15 mouse cellular contexts compared by ENCODE assay signal in genomic region chr17:88194693-88195092, GRCm38 (mm10).
"Had no signal": no experiment of that assay in that cellular context is flagged by ENCODE, and none has a peak within 500 bp of the region (broad histone marks: within the 10 kb centered on the region; RNA-seq: fewer than 3 reads in every experiment).

No protein-coding gene starts in this region.

- H3K4me1 ChIP-seq: lung, embryonic 15.5 days; megakaryocyte, embryonic 14.5 days; midbrain, embryonic 13.5 days; midbrain, embryonic 15.5 days had no signal

- H3K4me2 ChIP-seq: lung, embryonic 15.5 days; midbrain, embryonic 11.5 days; midbrain, embryonic 13.5 days; midbrain, embryonic 15.5 days; neural tube, embryonic 13.5 days; neural tube, embryonic 15.5 days had no signal

- H3K9me3 ChIP-seq: lung, embryonic 15.5 days; megakaryocyte, embryonic 14.5 days; midbrain, embryonic 13.5 days; midbrain, embryonic 15.5 days; neural tube, embryonic 13.5 days; neural tube, embryonic 15.5 days had no signal

- H3K36me3 ChIP-seq: lung, embryonic 15.5 days; midbrain, embryonic 13.5 days; midbrain, embryonic 15.5 days; neural tube, embryonic 13.5 days; neural tube, embryonic 15.5 days had no signal

- DNase-seq: lung, adult 2 months; lung, postnatal 36 days; right cerebral cortex, postnatal 4 days; spleen, adult 18-20 months; thymus, adult 18-20 months; thymus, postnatal 14 days; thymus, postnatal 36 days had no signal

- H3K27ac ChIP-seq: lung, embryonic 15.5 days; macrophage; midbrain, embryonic 13.5 days; midbrain, embryonic 15.5 days; neural tube, embryonic 13.5 days; neural tube, embryonic 15.5 days had no signal

- ATAC-seq: midbrain, embryonic 13.5 days; midbrain, embryonic 15.5 days had no signal

- H3K4me3 ChIP-seq: lung, embryonic 15.5 days; megakaryocyte, embryonic 14.5 days; midbrain, embryonic 13.5 days; midbrain, embryonic 15.5 days; neural tube, embryonic 13.5 days; neural tube, embryonic 15.5 days had no signal

- H3K9ac ChIP-seq: lung, embryonic 15.5 days; midbrain, embryonic 13.5 days; midbrain, embryonic 15.5 days; neural tube, embryonic 13.5 days; neural tube, embryonic 15.5 days had no signal

- H3K27me3 ChIP-seq: lung, embryonic 15.5 days; megakaryocyte, embryonic 14.5 days; midbrain, embryonic 13.5 days; midbrain, embryonic 15.5 days; neural tube, embryonic 13.5 days; neural tube, embryonic 15.5 days had no signal
